Mouse (Mus musculus) E14TG2a.4 (cell line): ENCODE measurements around the gene Phgdh.

Experiments
- H3K27me3 ChIP-seq: 2 replicates; pipeline ENCODE4 v1.6.1; 2014; ENCODE audit warnings: low read length, control low read depth; ENCODE audit not compliant: insufficient read depth
- H3K36me3 ChIP-seq: 2 replicates; pipeline ENCODE4 v1.6.1; 2014; ENCODE audit warnings: low read length, control low read depth; ENCODE audit not compliant: insufficient read depth
- H3K4me1 ChIP-seq: replicated peaks from 2 replicates; pipeline ENCODE4 v1.6.1; 2014; ENCODE audit warnings: low read depth, low read length, control low read depth
- H3K4me3 ChIP-seq: replicated peaks from 2 replicates; pipeline ENCODE4 v1.5.1; 2014; ENCODE audit warnings: mild to moderate bottlenecking, low read length
- H3K9me3 ChIP-seq: 2 replicates; pipeline ENCODE4 v1.6.1; 2014; ENCODE audit warnings: low read length, control low read depth
- CTCF ChIP-seq: conservative IDR thresholded peaks from 2 replicates; pipeline ENCODE4 v1.5.1; 2014; ENCODE audit warnings: low read length
- NANOG ChIP-seq: IDR thresholded peaks from 2 replicates; pipeline ENCODE4 v1.6.1; 2014; ENCODE audit warnings: borderline replicate concordance, low read length, mixed read lengths
- POU5F1 ChIP-seq: IDR thresholded peaks from 2 replicates; pipeline ENCODE4 v1.6.1; 2014; ENCODE audit warnings: low read length, borderline replicate concordance

Gene Phgdh

DNA sequence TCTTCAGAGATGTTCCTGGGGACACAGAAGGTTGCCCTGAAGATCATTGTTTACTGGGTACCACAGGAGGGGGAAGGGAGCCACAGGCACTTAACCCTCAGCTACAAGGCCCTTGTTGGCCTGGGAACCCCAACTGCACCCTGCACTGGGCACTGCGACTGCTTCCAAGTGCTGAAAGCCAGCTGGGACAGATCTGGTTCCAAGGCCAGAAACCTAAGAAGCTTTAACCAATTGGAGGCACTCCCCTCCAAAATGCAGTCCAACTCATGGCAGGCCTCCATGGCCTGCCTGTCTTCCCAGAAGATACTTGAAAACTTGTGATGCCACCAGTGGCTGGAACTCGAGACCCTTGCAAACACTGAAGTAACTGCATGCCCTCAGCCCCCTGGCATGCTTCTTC is 24.6 kb downstream of the Phgdh start:
- Histone ChIP-seq H3K4me3 (no peak overlapping the region), H3K36me3 (peaks cover 67% of the 10 kb centered on the region), H3K4me1 (peaks cover 5% of the 10 kb centered on the region; the same call in 1 of the 2 replicates), H3K9me3 (peaks cover 3% of the 10 kb centered on the region; the same call in 1 of the 2 replicates), H3K27me3 (no peaks in the 10 kb centered on the region)
- TF ChIP-seq POU5F1 (no peak), NANOG (no peak), CTCF (no peak)

GRCm38 (mm10) chr3:98313294-98314155 is 26.3 kb downstream of the Phgdh start:
- peaks cover 19% of the 10 kb centered on the region for H3K9me3 ChIP-seq
- TF ChIP-seq NANOG: no peak
- TF ChIP-seq CTCF: no peak; the same call in 1 of the 2 replicates
- no peak for TF ChIP-seq POU5F1
- H3K4me3 ChIP-seq: no peak overlapping the region
- peaks cover 5% of the 10 kb centered on the region; the same call in 1 of the 2 replicates for H3K4me1 ChIP-seq
- peaks cover 50% of the 10 kb centered on the region for H3K36me3 ChIP-seq
- H3K27me3 ChIP-seq: no peaks in the 10 kb centered on the region

DNA sequence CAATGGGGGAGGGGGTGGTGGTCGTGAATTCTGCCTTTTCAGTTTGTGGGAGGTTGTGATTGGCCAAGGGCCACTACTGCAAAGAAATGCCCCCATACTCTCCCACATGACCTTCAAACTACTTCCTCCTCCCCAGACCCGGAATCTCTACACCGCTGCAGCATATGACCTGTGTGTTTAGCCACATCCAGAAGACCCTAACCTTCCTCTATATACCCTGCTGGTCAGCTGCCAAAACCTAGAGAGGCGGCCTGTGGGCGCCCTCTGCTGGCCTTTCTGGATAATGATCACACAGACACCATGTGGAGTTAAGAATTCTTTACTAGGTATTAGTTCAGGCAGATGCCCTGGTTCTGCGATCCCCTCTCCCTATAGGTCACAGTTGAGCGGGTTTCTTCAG is 26.9 kb downstream of the Phgdh start:
- H3K27me3 ChIP-seq: no peaks in the 10 kb centered on the region
- H3K4me1 ChIP-seq: peaks cover 5% of the 10 kb centered on the region; the same call in 1 of the 2 replicates
- peaks cover 25% of the 10 kb centered on the region for H3K9me3 ChIP-seq
- no peak for TF ChIP-seq POU5F1
- TF ChIP-seq CTCF: peak; percentile 40
- H3K36me3 ChIP-seq: peaks cover 44% of the 10 kb centered on the region
- H3K4me3 ChIP-seq: no peak overlapping the region

- Histone ChIP-seq H3K4me1 (peaks cover 5% of the 10 kb centered on the region; the same call in 1 of the 2 replicates), H3K9me3 (peaks cover 29% of the 10 kb centered on the region)
Measured at GRCm38 (mm10) chr3:98310456-98310855, 29.3 kb downstream of the Phgdh start.

GRCm38 (mm10) chr3:98308606-98309005 is 31.2 kb downstream of the Phgdh start:
- Histone ChIP-seq H3K4me1 (peaks cover 4% of the 10 kb centered on the region; the same call in 1 of the 2 replicates), H3K4me3 (no peak overlapping the region), H3K9me3 (peaks cover 29% of the 10 kb centered on the region), H3K36me3 (peaks cover 4% of the 10 kb centered on the region; the same call in 1 of the 2 replicates), H3K27me3 (no peaks in the 10 kb centered on the region)
- TF ChIP-seq CTCF (no peak), POU5F1 (no peak), NANOG (no peak)

More at GRCm38 (mm10) chr3:98310456-98310855, 29.3 kb downstream of the Phgdh start:
- TF ChIP-seq POU5F1 (no peak), CTCF (no peak), NANOG (no peak)
- Histone ChIP-seq H3K36me3 (peaks cover 22% of the 10 kb centered on the region), H3K4me3 (no peak overlapping the region), H3K27me3 (no peaks in the 10 kb centered on the region)

- Histone ChIP-seq H3K27me3 (no peaks in the 10 kb centered on the region), H3K4me1 (no peaks in the 10 kb centered on the region), H3K4me3 (no peak overlapping the region), H3K9me3 (peaks cover 32% of the 10 kb centered on the region), H3K36me3 (no peaks in the 10 kb centered on the region)
- TF ChIP-seq CTCF: no peak
- TF ChIP-seq NANOG: no peak
- no peak for TF ChIP-seq POU5F1
Measured at GRCm38 (mm10) chr3:98301761-98302160, 38.0 kb downstream of the Phgdh start.

DNA sequence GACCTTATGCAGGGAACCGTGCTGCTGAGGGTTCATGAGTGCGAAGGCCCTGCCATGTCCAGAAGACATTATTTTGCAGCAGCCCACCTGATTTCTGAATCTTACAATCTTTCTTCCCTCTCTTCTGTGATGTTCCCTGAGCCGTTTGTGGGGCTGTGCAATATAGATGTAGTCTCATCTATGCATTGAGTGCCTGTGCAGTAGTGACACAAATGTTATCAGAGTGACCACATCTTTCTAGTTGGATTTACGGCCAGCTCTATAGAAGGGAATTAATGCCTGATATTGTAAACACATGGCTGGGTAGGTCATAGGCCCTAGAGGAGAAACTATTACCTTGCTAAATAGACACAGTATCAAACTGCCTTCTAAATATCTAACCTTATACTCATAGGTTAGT is 39.5 kb downstream of the Phgdh start:
- Histone ChIP-seq H3K27me3 (no peaks in the 10 kb centered on the region), H3K36me3 (no peaks in the 10 kb centered on the region), H3K4me3 (no peak overlapping the region), H3K4me1 (no peaks in the 10 kb centered on the region), H3K9me3 (peaks cover 32% of the 10 kb centered on the region)
- TF ChIP-seq CTCF (no peak), NANOG (no peak), POU5F1 (no peak)

- no peak for TF ChIP-seq NANOG
- TF ChIP-seq CTCF: no peak
- TF ChIP-seq POU5F1: no peak
- Histone ChIP-seq H3K4me1 (no peaks in the 10 kb centered on the region), H3K27me3 (no peaks in the 10 kb centered on the region)
Measured at GRCm38 (mm10) chr3:98299391-98300100, 40.2 kb downstream of the Phgdh start.

More at GRCm38 (mm10) chr3:98299391-98300100, 40.2 kb downstream of the Phgdh start:
- Histone ChIP-seq H3K36me3 (no peaks in the 10 kb centered on the region), H3K4me3 (no peak overlapping the region), H3K9me3 (peaks cover 32% of the 10 kb centered on the region)
